Mouse (Mus musculus) gastrocnemius, adult 2 months (tissue): ENCODE measurements at regions not wholly inside any gene's neighbourhood (a gene's known extent, or its start where the extent isn't known, plus 50 kb on each side); places are given as distances from the start of the nearest gene placed in this dataset.

ENCODE experiments used
- DNase-seq: peaks from one replicate; pipeline ENCODE4 v3.0.0; 2022
- H3K27ac ChIP-seq: fragments of 200-600 bp; 2 replicates; pipeline ENCODE4 v1.8.1; 2022; ENCODE audit warnings: mild to moderate bottlenecking
- H3K4me3 ChIP-seq: fragments of 200-600 bp; 2 replicates; pipeline ENCODE4 v1.8.1; 2022; ENCODE audit warnings: mild to moderate bottlenecking, moderate library complexity
- CTCF ChIP-seq: fragments of 200-600 bp; IDR thresholded peaks from 2 replicates; pipeline ENCODE4 v1.8.1; 2022; ENCODE audit warnings: antibody characterized with exemption, mild to moderate bottlenecking, moderate library complexity
- intact Hi-C: fragments of 180-260 bp; cut with DNase I; formaldehyde crosslinking; loops from one replicate; pipeline ENCODE4 v1.15.1; 2025

DNA sequence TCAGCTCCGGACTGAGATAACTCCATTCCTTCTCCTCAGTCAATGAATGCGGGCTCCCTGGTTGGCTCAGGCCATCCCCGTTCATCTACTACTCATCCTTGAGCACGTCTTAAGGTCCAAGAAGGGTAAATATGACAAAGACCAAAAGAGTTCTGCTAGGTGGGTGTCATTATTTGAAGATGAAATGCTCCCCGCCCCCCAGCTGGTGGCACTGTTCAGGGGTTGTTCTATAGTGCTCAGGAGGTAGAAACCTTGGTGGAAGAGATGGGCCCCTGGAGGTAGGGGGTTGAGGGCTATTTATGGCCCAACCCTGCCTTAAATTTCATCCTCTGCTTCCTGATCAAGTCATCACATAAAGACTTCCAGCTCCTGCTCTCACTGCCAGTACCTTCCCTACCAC lies 126.0 kb downstream of the Aipl1 start:
- no peak for TF ChIP-seq CTCF
- no peak for DNase-seq
- Histone ChIP-seq H3K27ac (no peak overlapping the region), H3K4me3 (no peak overlapping the region)
- intact Hi-C loops, result no loop called here

GRCm38 (mm10) chr11:71908616-71909015 lies 128.7 kb downstream of the Aipl1 start:
- no peak for DNase-seq
- H3K27ac ChIP-seq, result no peak overlapping the region
- intact Hi-C loops, result no loop called here

DNA sequence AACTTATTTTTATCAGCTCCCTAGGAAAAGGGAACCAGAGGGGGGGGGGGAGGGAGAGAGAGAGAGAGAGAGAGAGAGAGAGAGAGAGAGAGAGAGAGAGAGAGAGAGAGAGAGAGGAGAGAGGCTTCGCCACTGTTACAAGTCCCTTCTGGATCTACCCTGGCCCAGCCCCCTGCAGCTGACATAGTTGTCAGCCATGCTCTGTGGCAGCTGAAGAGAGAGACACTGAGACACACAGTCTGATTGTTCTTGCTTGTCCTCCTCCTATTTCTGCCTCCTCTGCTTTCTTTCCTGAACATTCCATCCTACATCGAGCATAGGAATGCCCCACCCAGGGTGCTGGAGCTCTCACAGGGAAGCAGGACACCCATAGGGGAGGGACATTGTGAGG lies 134.3 kb downstream of the Aipl1 start:
- Histone ChIP-seq H3K4me3 (no peak overlapping the region), H3K27ac (no peak overlapping the region)
- DNase-seq, result no peak
- intact Hi-C loops, result no loop called here
- TF ChIP-seq CTCF, result no peak

More at GRCm38 (mm10) chr11:71908616-71909015, 128.7 kb downstream of the Aipl1 start:
- no peak overlapping the region for H3K4me3 ChIP-seq
- no peak for TF ChIP-seq CTCF

GRCm38 (mm10) chr11:71902304-71903019 lies 134.8 kb downstream of the Aipl1 start:
- Histone ChIP-seq H3K27ac (no peak overlapping the region), H3K4me3 (no peak overlapping the region)
- DNase-seq, result no peak
- intact Hi-C loops, result no loop called here
- no peak for TF ChIP-seq CTCF

GRCm38 (mm10) chr11:71900816-71901215 lies 136.5 kb downstream of the Aipl1 start:
- intact Hi-C loops, result no loop called here
- DNase-seq, result peak; percentile 28
- Histone ChIP-seq H3K27ac (no peak overlapping the region), H3K4me3 (no peak overlapping the region)
- TF ChIP-seq CTCF, result no peak

GRCm38 (mm10) chr11:71897551-71897950 lies 139.8 kb downstream of the Aipl1 start:
- Histone ChIP-seq H3K4me3 (no peak overlapping the region), H3K27ac (no peak overlapping the region)
- DNase-seq, result no peak
- TF ChIP-seq CTCF, result no peak
- intact Hi-C loops, result no loop called here

- TF ChIP-seq CTCF, result no peak
- intact Hi-C loops, result no loop called here
- no peak overlapping the region for H3K4me3 ChIP-seq
- H3K27ac ChIP-seq, result no peak overlapping the region
- DNase-seq, result no peak
These were observed 140.2 kb downstream of the Aipl1 start for GRCm38 (mm10) chr11:71897141-71897540.

DNA sequence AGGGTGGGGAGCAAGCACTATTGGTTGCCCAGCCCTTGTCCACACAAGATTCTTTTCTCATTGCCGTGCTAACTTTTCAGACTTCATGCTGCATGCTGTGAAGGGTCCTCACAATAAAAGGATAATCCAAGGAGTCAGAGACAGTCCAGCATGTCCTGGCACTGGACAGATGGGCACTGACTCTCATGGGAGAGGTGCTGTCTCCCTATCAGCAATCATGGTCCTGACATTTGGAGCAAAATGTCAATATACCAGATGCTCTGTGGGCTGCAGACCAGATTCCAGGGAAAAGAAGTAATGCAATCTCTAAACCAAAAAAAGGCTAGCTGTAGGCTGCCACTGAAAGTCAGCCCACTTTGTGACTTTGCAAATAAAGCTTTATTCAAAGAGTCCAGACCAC lies 141.5 kb downstream of the Wscd1 start:
- no peak for TF ChIP-seq CTCF
- Histone ChIP-seq H3K4me3 (no peak overlapping the region), H3K27ac (no peak overlapping the region)
- no peak for DNase-seq
- intact Hi-C loops, result no loop called here

DNA sequence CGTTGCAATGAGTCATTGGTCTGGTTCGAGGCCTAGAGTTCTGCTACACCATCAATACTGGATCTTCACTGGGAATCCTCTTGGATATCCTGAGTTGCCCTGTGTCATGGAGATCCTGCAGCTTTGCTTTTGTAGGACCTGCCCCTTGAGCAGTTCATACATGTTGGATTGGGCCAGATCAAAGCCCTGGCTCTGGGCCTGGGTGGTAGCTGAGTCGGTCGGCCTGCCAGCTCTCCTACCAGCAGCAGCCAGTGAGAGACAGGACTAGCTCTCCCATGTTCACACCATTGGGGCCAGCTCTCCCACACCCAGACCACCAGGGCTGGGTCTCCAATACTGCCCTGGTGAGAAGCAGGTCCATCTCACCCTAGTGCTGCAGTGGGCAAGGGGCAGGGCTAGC lies 139.4 kb downstream of the Wscd1 start:
- intact Hi-C loops, result no loop called here
- Histone ChIP-seq H3K27ac (no peak overlapping the region), H3K4me3 (no peak overlapping the region)
- no peak for TF ChIP-seq CTCF
- DNase-seq, result no peak

- intact Hi-C loops, result no loop called here
- Histone ChIP-seq H3K27ac (no peak overlapping the region), H3K4me3 (no peak overlapping the region)
- no peak for DNase-seq
- TF ChIP-seq CTCF, result no peak
These were observed 137.5 kb downstream of the Wscd1 start for GRCm38 (mm10) chr11:71887211-71887610.

- intact Hi-C loops, result no loop called here
- Histone ChIP-seq H3K27ac (no peak overlapping the region), H3K4me3 (no peak overlapping the region)
- no peak for TF ChIP-seq CTCF
- DNase-seq, result no peak
These were observed 137.1 kb downstream of the Wscd1 start for GRCm38 (mm10) chr11:71886771-71887170.

DNA sequence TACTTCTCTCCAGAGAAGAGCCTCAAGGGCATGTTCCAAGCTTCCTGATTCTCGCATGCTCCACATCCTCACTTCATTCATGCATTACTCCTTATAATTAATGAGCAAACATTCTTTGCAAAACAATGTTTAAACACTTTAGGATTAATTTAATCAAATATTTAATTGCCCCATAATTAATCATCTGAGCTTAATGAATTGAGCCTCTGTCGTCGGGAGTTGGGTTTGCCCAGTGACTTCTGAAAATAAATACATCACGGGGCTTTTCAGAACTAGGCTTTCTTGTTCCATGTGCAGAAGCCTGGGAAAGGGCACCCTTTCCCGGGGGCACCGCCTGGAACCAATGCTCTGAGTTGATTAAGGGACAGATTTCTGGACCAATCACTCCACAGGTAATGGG lies 135.1 kb downstream of the Wscd1 start:
- Histone ChIP-seq H3K4me3 (no peak overlapping the region), H3K27ac (no peak overlapping the region)
- no peak for TF ChIP-seq CTCF
- intact Hi-C loops, result no loop called here
- DNase-seq, result no peak

GRCm38 (mm10) chr11:71881841-71882240 lies 132.1 kb downstream of the Wscd1 start:
- DNase-seq, result no peak
- TF ChIP-seq CTCF, result no peak
- no peak overlapping the region for H3K4me3 ChIP-seq
- intact Hi-C loops, result no loop called here
- no peak overlapping the region for H3K27ac ChIP-seq

GRCm38 (mm10) chr11:71871297-71871696 lies 121.6 kb downstream of the Wscd1 start:
- no peak for TF ChIP-seq CTCF
- intact Hi-C loops, result no loop called here
- Histone ChIP-seq H3K27ac (no peak overlapping the region), H3K4me3 (no peak overlapping the region)
- no peak for DNase-seq
